Mouse (Mus musculus): ENCODE data around the gene Gm30737. TPM values are rescaled to one million over a fixed set of nuclear protein-coding genes. Genes with fewer than 3 reads are reported as not detected.
"Not testable (repeated sequence)": the region's sequence is repeated elsewhere in the genome, so short reads cannot be mapped to it uniquely, and the experiment has no call there.

Gm30737 gene
- total RNA-seq (2022), result not detected

DNA sequence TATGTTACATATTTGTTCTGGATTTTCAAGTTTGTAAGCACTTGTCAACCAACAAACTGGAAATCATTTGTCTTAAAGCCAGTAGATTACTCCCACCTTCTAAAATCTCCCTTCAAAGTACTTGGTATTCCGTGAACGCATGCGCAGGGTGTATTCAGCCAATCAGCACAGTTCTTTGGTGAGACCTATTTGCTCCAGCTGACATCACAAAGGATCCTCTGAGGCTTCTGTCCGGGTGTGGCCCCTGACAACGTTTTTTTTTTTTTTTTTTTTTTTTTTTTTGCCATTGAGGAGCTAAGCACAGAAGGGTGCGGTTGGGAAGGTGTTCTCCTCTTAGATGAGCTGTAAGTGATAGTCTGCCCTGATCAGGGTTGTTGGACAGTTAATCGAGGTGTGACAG is at the start of gene Gm30737:
TSS of gene Gm30737 (plus strand) at position 301 of the 400 bp plus-strand sequence.
- not testable (repeated sequence) for DNase-seq (ENCODE audit: low spot score in 2 of 2)

All from left cerebral cortex, adult 8-10 months (tissue).